Mouse (Mus musculus) intestine, embryonic 14.5 days (tissue): ENCODE data around the gene Mettl24. TPM values are rescaled to one million over a fixed set of nuclear protein-coding genes. Genes with fewer than 3 reads are reported as not detected.
A peak's percentile ranks its signal among the peaks of the same experiment; 100 is the strongest.

Experiments
- ATAC-seq: fragments of 200-750 bp; cut with Nextera tagmentation; replicated peaks from 2 replicates; pipeline ENCODE4 v1.8.0; 2017; ENCODE audit warnings: low read depth, moderate number of reproducible peaks, moderate TSS enrichment, moderate library complexity; ENCODE audit not compliant: low FRiP score, low TSS enrichment
- DNase-seq: peaks from one replicate; pipeline ENCODE4 v3.0.0-alpha.2; 2018; ENCODE audit warnings: low spot score
- H3K27ac ChIP-seq: fragments of 300-500 bp; sonication (generic); 2 replicates; pipeline ENCODE4 v1.5.1; 2014; ENCODE audit warnings: low read depth, mild to moderate bottlenecking, control low read depth
- H3K27me3 ChIP-seq: fragments of 300-500 bp; sonication (generic); replicated peaks from 2 replicates; pipeline ENCODE4 v1.6.1; 2014; ENCODE audit warnings: low read length, control low read depth; ENCODE audit not compliant: control insufficient read depth, insufficient read depth
- H3K36me3 ChIP-seq: fragments of 300-500 bp; sonication (generic); 2 replicates; pipeline ENCODE4 v1.6.1; 2014; ENCODE audit warnings: low read length, control low read depth; ENCODE audit not compliant: control insufficient read depth, insufficient read depth
- H3K4me1 ChIP-seq: fragments of 300-500 bp; sonication (generic); replicated peaks from 2 replicates; pipeline ENCODE4 v1.6.1; 2014; ENCODE audit warnings: low read length, control low read depth, mixed read lengths; ENCODE audit not compliant: control insufficient read depth, insufficient read depth
- H3K4me2 ChIP-seq: fragments of 300-500 bp; sonication (generic); 2 replicates; pipeline ENCODE4 v1.6.1; 2014; ENCODE audit warnings: low read length
- H3K4me3 ChIP-seq: fragments of 300-500 bp; sonication (generic); 2 replicates; pipeline ENCODE4 v1.5.1; 2014; ENCODE audit warnings: low read depth, low read length, control low read depth, mixed read lengths
- H3K9ac ChIP-seq: fragments of 300-500 bp; sonication (generic); 2 replicates; pipeline ENCODE4 v1.6.1; 2014; ENCODE audit warnings: mild to moderate bottlenecking, low read length
- H3K9me3 ChIP-seq: fragments of 300-500 bp; sonication (generic); 2 replicates; pipeline ENCODE4 v1.6.1; 2016; ENCODE audit warnings: low read length, control low read depth; ENCODE audit not compliant: control insufficient read depth
- WGBS: fragments of 180-500 bp; shearing (Covaris S2); extraction: QIAGEN DNeasy Blood & Tissue Kit; methylation state at CpG from one replicate; pipeline ENCODE4 v1.1.7; 2014; 5-methylcytosine and 5-hydroxymethylcytosine counted together
- polyA plus RNA-seq: library from polyadenylated mRNA; unstranded; fragments of >200 nt; fragmentation: Nextera tagmentation; extraction: Ambion mirVana; gene quantifications from 2 replicates; pipeline ENCODE4 v1.2.1, GENCODE M21; 2014

Gene Mettl24
- polyA plus RNA-seq, 1 experiment from 2014 or later, result 4.5 TPM

DNA sequence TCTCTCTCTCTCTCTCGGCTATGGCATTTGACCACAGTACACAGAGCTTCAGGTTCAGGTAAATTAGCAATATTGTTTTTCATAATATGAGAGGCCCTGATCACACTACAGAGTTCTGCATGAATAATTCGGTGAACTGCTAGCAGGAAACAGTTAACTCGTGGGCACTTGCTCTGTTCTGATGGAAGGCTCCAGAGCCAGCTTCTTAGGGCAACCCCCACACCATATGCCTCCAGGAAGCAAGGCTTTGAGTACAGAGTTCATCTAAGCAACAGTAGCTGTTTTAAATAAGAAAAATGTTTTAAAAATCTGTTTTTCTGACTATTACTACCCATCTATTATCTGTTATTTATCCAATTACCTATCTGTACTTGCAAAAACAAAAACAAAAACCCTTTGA, 50.2 kb downstream of the Mettl24 start:
- H3K27ac ChIP-seq, result no peak overlapping the region
- DNase-seq (no peak), ATAC-seq (no peak)
- H3K27me3 ChIP-seq, result no peaks in the 10 kb centered on the region
- no peaks in the 10 kb centered on the region for H3K36me3 ChIP-seq
- no peaks in the 10 kb centered on the region for H3K4me1 ChIP-seq
- WGBS, result 62% methylated on average over 3 of the region's 3 CpGs
- H3K9ac ChIP-seq, result no peak overlapping the region
- no peaks in the 10 kb centered on the region for H3K9me3 ChIP-seq
- H3K4me2 ChIP-seq, result no peak overlapping the region
- no peak overlapping the region for H3K4me3 ChIP-seq

DNA sequence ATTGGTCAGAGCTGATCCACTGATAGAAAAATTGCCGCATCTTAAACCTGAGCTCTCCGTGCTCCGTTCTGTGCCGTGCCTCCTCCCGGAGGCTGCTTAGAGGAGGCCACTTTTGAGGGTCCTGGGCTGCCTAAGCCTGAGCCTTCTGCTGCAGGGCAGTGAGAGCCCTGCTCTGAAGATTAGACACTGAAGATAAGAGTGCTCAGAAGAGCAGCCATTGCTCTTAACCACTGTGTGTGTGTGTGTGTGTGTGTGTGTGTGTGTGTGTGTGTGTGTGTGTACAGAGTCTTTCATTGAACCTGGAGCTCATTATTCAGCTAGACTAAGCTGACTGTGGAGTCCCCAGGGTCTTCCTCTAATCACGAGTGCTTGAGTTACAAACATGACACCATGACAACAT, 53.1 kb downstream of the Mettl24 start:
- peak; percentile 43 for DNase-seq
- 85% methylated on average over 6 of the region's 6 CpGs for WGBS

DNA sequence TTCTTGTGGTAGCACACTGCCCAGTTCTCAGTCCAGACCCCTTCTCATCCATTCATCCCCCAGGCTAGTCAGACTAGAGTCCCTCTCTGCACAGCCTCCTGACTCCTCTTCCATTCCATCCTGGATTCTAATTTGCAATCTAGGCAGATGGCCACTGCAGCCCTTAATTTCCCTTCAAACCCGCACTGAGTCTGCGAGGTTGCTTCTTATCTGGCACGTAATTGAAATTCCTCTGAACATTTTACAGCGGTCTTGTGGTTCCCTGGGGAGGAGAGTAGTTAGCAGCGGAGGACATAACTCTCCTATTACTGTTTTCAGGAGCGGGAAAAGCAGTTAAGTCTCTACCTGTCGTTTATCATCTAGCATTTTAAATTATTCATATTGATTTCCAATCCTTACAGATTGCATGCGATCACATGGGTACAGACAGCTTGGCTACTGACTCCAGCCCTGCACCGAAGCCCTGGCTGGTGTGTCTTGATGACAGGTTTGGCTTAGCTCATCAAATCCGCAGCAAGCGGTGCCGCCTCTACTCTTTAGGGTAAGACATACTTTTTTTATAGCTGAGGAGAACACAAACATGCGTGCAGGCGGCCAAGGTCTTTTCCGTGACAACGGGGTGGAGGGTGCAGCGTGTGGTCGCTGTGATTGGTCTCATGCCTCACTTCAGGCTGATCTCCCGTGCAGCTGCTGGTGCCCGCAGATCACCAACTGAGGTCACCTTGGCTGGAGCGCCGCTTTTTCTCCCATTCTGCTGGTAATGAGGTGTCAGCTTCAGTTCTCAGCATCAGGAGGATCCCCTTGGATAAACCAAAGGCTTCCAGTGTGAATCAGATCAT, 54.4 kb downstream of the Mettl24 start:
- peak; percentile 52 for DNase-seq
- Histone ChIP-seq H3K4me1 (no peaks in the 10 kb centered on the region), H3K27me3 (no peaks in the 10 kb centered on the region), H3K4me3 (no peak overlapping the region), H3K9ac (no peak overlapping the region), H3K9me3 (no peaks in the 10 kb centered on the region), H3K4me2 (peak overlapping the region; percentile 22), H3K27ac (no peak overlapping the region), H3K36me3 (no peaks in the 10 kb centered on the region)
- WGBS, result 41% methylated on average over 22 of the region's 22 CpGs
- ATAC-seq, result no peak

More for the DNA sequence above, 53.1 kb downstream of the Mettl24 start:
- Histone ChIP-seq H3K9me3 (no peaks in the 10 kb centered on the region), H3K4me3 (no peak overlapping the region), H3K9ac (no peak overlapping the region), H3K4me2 (no peak overlapping the region), H3K36me3 (no peaks in the 10 kb centered on the region), H3K27ac (no peak overlapping the region), H3K27me3 (no peaks in the 10 kb centered on the region), H3K4me1 (no peaks in the 10 kb centered on the region)
- ATAC-seq, result no peak

DNA sequence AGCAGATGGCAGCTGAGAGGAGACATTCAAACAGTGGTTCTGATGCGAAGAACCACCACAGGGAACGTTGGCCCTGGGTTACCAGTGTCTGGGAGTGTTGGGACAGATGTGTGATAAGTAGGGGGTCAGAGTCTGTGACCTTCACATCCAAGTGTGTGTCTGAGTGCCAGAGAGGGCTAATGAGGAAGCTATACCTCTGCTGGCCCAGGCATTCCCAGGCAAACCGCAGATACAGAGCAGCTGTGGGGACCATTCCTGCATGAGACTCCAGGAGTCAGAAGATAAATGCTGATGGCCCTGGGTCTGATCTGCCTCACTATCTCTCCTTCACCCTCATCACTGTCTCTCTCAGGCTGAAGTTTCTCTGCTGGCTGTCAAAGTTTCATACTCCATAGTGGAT, 57.6 kb downstream of the Mettl24 start:
- Histone ChIP-seq H3K4me1 (peaks cover 10% of the 10 kb centered on the region), H3K27me3 (no peaks in the 10 kb centered on the region), H3K9me3 (no peaks in the 10 kb centered on the region), H3K4me2 (no peak overlapping the region), H3K36me3 (no peaks in the 10 kb centered on the region), H3K9ac (no peak overlapping the region), H3K4me3 (no peak overlapping the region), H3K27ac (no peak overlapping the region)
- DNase-seq (peak; percentile 27), ATAC-seq (no peak)
- 42% methylated on average over 3 of the region's 3 CpGs for WGBS

DNA sequence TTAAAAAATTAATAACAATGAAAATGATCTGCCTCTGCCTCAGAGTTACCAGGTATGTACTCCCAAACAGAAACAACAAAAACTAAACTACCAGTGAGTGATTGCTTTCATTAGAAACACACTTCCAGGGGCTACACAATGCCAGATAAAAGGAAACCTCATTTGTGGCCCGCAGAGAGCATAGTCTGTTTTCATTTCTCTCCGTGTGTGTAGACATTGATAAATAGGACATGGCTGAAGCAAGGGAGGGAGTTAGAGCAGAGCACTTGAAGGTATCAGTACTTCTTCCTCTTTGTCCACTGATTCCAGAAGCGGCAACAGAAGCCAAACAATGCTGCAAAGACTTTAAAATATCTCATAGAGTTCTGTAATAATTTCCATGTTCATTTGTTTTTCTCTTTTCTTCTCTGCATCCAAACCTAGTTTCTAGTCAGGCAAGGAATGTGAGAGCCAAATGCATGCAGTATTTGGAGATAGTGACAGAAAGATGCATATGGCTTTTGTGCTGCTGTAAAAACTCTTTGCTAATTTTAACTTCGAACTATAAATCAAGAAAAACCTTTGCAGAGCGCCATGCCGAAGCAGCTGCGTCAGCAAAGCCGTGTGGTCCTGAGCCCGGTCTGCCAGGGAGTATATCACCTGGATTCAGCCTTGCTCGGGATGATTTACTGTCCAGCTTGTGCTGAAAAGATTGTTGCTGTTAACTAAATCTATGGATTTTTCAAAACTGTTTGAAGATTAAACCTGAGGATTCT, 67.4 kb downstream of the Mettl24 start:
- ATAC-seq (no peak), DNase-seq (no peak)
- Histone ChIP-seq H3K36me3 (no peaks in the 10 kb centered on the region), H3K27me3 (no peaks in the 10 kb centered on the region), H3K4me3 (no peak overlapping the region), H3K9me3 (no peaks in the 10 kb centered on the region), H3K9ac (no peak overlapping the region), H3K27ac (no peak overlapping the region), H3K4me2 (peak overlapping the region; percentile 40), H3K4me1 (peaks cover 10% of the 10 kb centered on the region; the same call in 1 of the 2 replicates)
- WGBS, result 24% methylated on average over 10 of the region's 10 CpGs

DNA sequence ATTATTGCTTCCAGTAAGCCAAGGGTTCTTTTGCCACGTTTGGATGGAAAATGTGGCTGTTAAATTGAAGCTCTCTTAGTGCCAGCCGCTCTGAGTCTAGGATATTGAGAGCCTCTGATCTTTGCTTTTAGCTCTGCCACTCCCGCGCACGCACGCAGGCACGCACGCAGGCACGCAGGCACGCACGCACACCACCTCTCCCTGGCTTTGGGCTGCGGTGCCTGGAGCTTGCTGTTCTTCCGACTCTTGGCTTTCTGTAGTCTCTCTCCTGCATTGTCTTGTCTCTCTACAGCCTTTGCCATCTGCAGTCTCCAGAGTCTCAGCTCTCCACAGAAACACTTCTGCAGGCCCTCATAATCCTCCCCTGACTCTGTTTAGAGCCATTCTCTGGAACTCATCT, 68.1 kb downstream of the Mettl24 start:
- 42% methylated on average over 13 of the region's 13 CpGs for WGBS
- DNase-seq (no peak), ATAC-seq (no peak)
- H3K27me3 ChIP-seq, result no peaks in the 10 kb centered on the region
- no peak overlapping the region for H3K9ac ChIP-seq
- no peaks in the 10 kb centered on the region for H3K9me3 ChIP-seq
- H3K36me3 ChIP-seq, result no peaks in the 10 kb centered on the region
- H3K4me3 ChIP-seq, result no peak overlapping the region
- H3K27ac ChIP-seq, result no peak overlapping the region
- peak overlapping the region; percentile 40 for H3K4me2 ChIP-seq
- H3K4me1 ChIP-seq, result peaks cover 10% of the 10 kb centered on the region; the same call in 1 of the 2 replicates

DNA sequence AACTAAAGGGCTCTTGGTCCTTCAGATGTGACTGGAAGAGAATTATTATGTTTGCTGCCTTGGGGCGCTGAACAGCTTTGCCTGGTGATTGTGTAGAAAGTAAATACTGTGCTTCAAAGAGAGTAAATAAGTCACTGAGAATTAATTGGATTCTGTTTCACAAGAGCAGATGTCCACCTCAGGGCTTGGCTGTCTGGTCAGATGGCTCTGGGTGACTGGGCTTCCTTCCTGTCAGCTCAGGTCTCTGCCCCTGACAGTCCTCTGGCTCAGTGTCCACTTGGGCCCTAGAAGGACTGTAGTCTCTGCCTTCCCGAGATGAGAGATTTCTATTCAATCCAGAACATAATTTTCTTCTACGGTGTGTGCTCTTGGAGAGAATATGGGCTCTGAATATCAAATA, 70.0 kb downstream of the Mettl24 start:
- no peak overlapping the region for H3K4me3 ChIP-seq
- 46% methylated on average over 3 of the region's 3 CpGs for WGBS
- no peak for DNase-seq
- H3K36me3 ChIP-seq, result no peaks in the 10 kb centered on the region
- no peak for ATAC-seq
- H3K4me2 ChIP-seq, result no peak overlapping the region
- H3K27me3 ChIP-seq, result no peaks in the 10 kb centered on the region
- H3K9me3 ChIP-seq, result no peaks in the 10 kb centered on the region
- peaks cover 10% of the 10 kb centered on the region; the same call in 1 of the 2 replicates for H3K4me1 ChIP-seq
- H3K27ac ChIP-seq, result no peak overlapping the region
- H3K9ac ChIP-seq, result no peak overlapping the region

DNA sequence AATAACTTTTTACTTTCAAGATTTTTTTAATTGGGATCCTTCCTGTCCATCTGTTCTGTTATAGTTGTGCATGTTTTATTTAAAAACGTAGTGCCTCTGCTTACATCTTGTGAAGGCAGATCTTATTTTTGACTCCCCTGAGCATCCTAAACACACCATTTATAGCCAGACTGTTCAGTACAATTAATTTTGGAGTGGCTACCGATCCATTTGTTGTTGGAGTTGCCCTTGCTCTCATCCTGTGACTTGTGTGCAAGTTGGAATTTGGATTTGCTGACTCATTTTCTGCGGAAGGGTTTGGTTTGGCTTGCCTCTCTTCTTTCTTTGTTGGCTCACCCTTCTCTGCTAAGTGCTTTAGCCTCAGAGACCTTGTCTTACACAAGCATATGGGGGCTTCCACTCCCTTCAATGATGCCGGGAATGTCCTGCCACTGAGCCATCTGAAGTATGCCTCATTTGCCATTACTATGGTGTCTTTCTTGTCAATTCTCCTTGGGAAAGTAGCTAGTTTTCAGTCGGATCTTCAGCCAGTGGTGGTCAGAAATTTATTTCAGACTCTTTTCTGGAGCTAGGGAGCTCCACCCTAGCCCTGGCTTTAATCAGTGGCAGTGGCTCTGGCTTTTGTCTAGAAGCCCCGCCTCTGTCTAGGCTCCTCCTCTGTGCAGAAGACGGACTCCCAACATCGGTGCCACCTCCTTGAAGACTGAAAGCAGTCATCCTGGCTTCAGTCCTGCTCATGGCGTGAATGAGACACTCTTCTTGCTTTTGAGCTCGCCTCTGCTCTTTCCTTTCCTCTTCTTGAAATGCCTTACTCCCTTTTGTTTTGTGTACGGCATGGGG, 75.3 kb downstream of the Mettl24 start:
- Histone ChIP-seq H3K4me3 (no peak overlapping the region), H3K9me3 (no peaks in the 10 kb centered on the region), H3K36me3 (no peaks in the 10 kb centered on the region), H3K9ac (no peak overlapping the region), H3K4me2 (no peak overlapping the region), H3K27ac (no peak overlapping the region), H3K4me1 (no peaks in the 10 kb centered on the region), H3K27me3 (no peaks in the 10 kb centered on the region)
- ATAC-seq (no peak), DNase-seq (peak; percentile 49)
- 41% methylated on average over 11 of the region's 11 CpGs for WGBS
